Mouse (Mus musculus) retina, embryonic 14.5 days (tissue): ENCODE measurements at regions not wholly inside any gene's neighbourhood (a gene's known extent, or its start where the extent isn't known, plus 50 kb on each side); places are given as distances from the start of the nearest gene placed in this dataset.

ENCODE experiments used
- DNase-seq: peaks from one replicate; pipeline ENCODE4 v3.0.0-alpha.2; 2015; ENCODE audit warnings: low spot score

DNA sequence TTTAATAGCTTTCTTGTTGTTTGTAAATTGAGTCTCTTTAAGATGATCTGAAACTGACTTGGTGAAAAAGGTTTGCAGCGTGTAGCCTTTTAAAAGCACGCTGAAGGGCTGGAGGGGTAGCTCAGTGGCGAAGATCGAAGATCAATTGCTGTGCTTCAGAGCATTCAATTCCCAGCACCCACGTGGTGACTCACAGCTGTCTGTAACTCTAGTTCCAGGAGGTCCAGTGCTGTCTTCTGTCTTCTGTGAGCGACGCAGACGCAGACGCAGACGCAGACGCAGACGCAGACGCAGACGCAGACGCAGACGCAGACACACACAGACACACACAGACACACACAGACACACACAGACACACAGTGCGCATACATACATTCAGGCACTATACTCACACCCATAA is 99.1 kb upstream of the Map4k3 start:
- no peak for DNase-seq

DNA sequence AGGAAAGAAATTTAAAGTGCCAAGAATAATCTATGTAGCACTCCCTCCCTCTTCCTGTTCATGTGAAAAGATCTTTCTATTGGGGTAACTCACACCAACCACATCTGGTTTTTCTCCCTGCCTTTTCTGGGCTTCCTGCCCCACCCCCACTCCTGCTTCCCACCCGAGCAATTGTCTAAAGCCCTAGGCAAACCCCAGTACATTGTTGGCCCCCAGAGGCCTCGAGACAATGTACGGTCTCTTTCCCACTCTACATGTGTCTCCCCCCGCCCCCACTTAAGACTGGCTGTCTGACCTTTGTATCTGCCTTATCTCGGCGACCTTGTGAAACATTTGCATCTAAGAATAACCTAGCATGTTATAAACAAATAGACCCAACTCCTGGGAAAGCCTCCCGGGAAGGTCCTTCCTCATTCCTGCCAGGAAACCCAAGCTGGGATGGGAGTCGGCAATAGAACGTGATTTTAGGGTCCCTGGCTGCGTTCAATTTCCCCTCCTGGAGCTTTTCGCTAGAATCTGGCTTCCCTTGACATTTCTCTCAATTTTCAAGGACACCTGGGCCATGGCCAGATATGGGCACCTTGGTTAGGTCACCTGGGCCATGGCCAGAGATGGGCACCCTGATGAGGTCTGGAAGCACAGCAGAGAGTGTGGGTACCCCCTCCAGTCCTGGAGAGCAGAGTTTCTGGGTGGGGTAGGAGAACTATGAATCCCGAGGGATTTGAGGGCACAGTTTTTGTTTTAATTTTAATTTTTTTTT is 97.9 kb upstream of the Map4k3 start:
- DNase-seq = no peak

DNA sequence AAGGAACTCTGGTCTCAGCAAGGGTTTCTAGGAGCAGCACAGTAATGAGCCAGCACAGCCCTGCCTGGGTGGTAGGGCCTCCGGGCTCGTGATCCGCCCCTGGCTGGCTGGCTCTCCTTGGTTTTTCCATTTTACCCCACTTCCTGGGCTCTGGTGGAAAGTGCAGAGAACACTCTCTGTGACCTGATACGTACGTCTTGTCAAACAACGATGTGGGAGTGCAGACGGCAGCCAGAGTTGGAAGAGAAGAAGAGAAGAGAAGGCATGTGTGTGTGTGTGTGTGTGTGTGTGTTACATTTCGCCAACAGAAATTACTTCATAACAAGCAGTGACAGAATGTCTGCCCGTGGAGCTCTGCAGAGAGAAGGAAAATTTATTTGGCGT is 97.2 kb upstream of the Map4k3 start:
- DNase-seq = no peak

DNA sequence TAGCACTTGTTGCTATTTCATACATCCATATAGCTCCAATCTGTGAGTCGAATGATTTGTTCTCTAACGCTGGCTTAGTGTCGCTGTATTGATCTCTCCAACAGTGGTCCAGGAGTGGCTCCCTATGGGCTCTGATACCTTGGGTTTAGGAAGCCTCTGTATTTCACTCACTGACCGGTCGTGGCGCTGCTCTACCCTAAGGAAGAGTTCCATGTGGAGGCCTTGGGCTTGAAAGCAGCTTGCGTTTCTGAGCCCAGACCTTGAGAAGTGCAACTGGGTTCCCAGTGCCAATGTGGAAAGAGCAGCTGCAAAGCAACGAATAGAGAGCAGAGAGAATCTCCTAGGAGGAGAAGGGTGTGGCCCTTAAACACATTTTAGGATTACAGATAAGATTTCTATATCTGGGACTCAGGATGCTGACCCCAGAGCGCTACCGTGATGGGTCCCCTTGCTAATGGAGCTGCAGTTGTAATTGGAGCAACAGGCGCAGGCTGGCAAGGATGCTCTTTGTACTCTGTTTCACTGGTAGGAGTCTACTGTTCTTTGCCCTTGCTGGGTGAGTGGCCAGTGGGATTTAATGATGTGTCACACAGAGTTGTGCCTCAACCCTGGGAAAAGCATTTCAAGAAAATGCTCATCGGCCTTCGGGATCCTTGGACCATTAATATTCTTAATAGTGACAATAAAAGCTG is 96.7 kb upstream of the Map4k3 start:
- no peak for DNase-seq

DNA sequence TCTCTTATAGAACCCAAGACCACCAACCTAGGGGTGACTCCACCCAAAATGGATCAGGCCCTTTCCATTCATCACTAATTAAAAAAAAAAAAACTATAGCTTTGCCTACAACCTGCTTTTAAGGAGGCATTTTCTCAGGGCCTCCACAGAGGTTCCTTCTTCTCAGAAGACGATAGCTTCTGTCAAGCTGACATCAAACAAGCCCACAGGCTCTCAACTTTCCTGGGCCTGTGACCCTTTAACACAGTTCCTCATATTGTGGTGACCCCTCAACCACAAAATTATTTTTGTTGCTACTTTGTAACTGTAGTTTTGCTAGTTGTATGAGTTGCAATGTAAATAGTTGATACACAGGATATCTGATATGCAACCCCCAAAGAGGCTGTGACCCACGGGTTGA is 96.0 kb upstream of the Map4k3 start:
- no peak for DNase-seq

- no peak for DNase-seq
Observed at GRCm38 (mm10) chr17:80820888-80821287, 92.6 kb upstream of the Map4k3 start.

DNA sequence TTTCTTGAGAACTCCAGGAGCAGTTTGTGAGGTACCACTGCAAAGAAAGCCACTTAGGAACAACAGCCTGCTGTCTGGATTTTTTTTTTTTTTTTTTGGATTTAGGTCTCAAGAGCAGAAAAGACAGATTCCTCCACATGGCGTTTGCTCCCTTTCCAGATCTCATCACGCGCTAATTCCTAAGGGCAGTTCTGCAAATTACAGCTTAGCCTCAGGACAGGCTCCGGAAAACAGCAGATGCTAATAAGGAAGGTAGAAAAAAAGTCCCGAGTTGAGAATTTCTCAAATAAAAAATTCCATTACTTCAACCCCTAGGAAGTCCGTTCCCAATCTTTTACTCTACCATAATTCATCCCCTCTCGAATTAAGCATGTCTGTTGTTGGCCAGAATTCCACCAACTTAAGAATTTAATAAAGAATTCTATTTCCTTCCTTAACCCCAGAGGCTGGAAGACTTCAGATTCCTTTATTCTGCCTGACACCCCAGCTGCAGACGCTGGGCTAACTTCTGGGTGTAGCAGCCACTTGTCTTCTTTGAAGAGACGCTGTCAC is 90.3 kb upstream of the Map4k3 start:
- no peak for DNase-seq

DNA sequence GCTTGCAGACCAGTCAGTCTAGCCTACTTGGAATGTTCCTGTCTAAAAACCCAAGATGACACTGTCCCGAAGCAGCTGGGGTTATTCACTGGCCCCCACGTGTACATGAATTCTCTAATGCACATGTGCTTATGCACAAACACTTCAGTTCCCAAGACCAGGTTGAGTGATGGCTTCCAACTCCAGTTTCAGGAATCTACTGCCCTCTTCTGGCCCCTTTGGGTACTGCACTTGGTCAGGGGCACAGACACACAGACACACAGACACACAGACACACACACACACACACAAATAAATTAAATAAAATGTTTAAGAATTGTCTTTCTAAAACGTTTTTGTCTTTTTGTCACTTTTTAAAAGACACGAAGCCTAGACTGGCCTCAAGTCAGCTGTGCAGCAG is 87.5 kb upstream of the Map4k3 start:
- DNase-seq = peak; percentile 10

- no peak for DNase-seq
Observed at GRCm38 (mm10) chr17:80813194-80813593, 84.9 kb upstream of the Map4k3 start.

- no peak for DNase-seq
Observed at GRCm38 (mm10) chr17:80809275-80809674, 81.0 kb upstream of the Map4k3 start.

GRCm38 (mm10) chr17:80808069-80808468 is 79.8 kb upstream of the Map4k3 start:
- DNase-seq = no peak

GRCm38 (mm10) chr17:80803361-80803915 is 75.2 kb upstream of the Map4k3 start:
- no peak for DNase-seq

DNA sequence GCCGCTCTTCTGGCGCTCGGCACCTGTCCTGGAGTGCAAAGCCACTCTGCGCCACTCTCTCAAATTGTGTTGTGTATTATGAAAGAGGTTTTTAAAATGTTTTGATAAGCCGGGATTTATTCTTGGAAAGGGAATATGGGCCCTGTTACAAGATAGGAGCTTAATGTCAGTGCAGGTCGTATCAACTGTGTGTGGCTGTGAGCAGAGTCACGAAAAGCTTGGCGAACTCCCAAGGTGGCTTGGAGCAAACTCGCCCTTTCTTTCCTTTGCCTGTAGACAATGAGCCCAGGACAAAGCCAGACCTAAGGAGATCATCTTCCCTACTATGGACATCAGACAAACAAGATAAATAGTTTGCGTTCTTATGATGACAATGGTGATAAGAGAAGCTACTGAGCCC is 74.3 kb upstream of the Map4k3 start:
- DNase-seq = no peak

GRCm38 (mm10) chr17:80801991-80802390 is 73.7 kb upstream of the Map4k3 start:
- no peak for DNase-seq

DNA sequence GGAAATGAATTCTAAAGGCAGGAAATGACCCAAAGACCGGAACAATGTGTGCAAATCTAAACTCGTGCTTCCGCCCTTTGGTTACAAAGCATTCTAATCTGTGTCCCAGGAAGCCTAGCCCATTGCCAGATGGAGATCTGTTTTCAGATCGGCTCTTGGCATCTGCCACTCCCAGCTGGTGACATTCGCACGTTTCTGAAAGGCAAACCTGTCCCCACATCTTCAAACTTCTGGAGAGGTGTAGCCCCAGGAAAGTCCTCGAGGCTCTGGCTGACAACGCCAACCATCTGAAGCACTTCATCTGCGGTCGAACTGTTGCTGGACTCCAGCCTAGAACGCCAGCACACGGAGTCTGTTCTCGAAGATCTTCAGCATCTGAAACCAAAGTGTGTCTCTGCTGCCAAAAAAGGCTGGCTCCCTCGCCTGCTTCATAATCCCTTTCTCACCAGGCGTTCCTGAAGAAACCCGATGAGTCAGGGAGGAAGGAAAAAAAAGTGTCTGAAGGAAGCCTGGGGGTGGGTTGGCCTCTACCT is 73.2 kb upstream of the Map4k3 start:
- DNase-seq = no peak

DNA sequence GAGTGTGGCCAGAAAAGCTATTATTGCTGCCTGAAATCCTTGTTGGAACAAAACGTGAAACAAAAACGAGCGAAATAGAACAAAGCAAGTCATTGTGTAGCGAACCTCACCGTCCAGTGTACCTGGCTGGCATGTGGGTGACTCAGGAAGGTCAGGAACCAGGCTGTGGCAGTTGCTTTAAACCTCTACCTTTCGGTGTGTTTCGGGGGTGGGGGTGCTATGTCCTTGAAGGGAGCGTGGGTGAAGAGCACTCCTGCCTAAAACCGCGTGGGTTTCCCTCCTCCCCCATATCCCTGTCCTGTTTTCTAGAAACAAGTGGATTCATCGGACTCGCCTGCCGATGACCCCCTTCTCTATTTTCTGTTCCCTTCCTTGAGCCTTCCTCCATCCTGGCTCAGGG is 72.6 kb upstream of the Map4k3 start:
- no peak for DNase-seq

- DNase-seq = no peak
Observed at GRCm38 (mm10) chr17:80800454-80800853, 72.2 kb upstream of the Map4k3 start.

DNA sequence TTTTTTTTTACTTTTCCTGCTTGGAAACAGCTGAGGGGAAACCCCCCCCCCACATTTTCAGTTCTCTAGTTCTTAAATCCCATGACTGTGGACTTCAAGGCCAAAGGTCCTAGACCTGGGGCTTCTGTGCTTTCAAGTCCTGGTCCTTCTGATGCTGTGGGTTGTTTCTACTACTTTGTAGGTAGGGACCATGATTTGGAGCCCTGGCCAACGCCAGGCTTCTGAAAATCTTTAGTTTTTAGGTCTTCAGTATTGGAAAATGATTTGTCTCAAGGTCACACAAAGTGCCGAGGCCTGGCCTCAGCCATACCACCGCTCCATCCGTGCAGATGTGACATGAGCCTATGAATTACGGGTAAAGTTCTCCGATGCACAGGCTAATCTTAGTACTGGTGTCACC is 70.8 kb upstream of the Map4k3 start:
- no peak for DNase-seq

GRCm38 (mm10) chr17:80798281-80798980 is 70.1 kb upstream of the Map4k3 start:
- DNase-seq = no peak

DNA sequence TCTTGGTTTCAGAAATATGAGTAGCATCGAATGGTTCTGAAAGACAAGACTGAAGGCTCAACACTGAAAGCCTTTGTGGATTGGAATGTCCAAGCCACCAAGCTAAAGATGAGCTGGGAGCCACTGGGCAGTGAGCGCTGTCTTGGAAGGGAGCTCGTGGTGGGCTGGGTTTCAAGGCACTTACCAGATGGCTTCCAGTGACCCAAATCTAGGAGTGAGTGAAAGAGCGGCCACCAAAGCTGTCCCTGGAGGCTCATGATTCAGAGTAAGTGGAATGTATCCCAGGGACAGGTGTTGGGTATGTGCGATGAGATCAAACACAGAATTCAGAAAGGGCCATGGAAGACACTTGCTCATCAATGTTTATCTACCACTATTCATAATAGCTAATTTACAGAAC is 68.5 kb upstream of the Map4k3 start:
- DNase-seq = no peak

GRCm38 (mm10) chr17:80796386-80796785 is 68.1 kb upstream of the Map4k3 start:
- DNase-seq = no peak

GRCm38 (mm10) chr17:80795453-80796105 is 67.3 kb upstream of the Map4k3 start:
- no peak for DNase-seq
